Mouse (Mus musculus) embryonic facial prominence, embryonic 14.5 days (tissue): ENCODE measurements around the gene CN725425. TPM values are rescaled to one million over a fixed set of nuclear protein-coding genes. Genes with fewer than 3 reads are reported as not detected.

Experiments
- ATAC-seq: fragments of 200-750 bp; cut with Nextera tagmentation; 2 replicates; pipeline ENCODE4 v1.8.0; 2017; ENCODE audit warnings: low read depth, moderate number of reproducible peaks, moderate TSS enrichment
- DNase-seq: peaks from one replicate; pipeline ENCODE4 v3.0.0-alpha.2; 2015; ENCODE audit warnings: low spot score
- H3K27ac ChIP-seq: fragments of 300-500 bp; sonication (generic); replicated peaks from 2 replicates; pipeline ENCODE4 v1.5.1; 2014; ENCODE audit warnings: low read depth, mild to moderate bottlenecking, low read length, moderate library complexity
- H3K27me3 ChIP-seq: fragments of 300-500 bp; sonication (generic); replicated peaks from 2 replicates; pipeline ENCODE4 v1.6.1; 2014; ENCODE audit warnings: low read length; ENCODE audit not compliant: control insufficient read depth, insufficient read depth
- H3K36me3 ChIP-seq: fragments of 300-500 bp; sonication (generic); 2 replicates; pipeline ENCODE4 v1.6.1; 2014; ENCODE audit warnings: low read length, mixed read lengths; ENCODE audit not compliant: control insufficient read depth, insufficient read depth
- H3K4me1 ChIP-seq: fragments of 300-500 bp; sonication (generic); 2 replicates; pipeline ENCODE4 v1.6.1; 2014; ENCODE audit warnings: antibody characterized with exemption, low read length; ENCODE audit not compliant: control insufficient read depth, insufficient read depth
- H3K4me2 ChIP-seq: fragments of 300-500 bp; sonication (generic); 2 replicates; pipeline ENCODE4 v1.6.1; 2014; ENCODE audit warnings: low read depth, mild to moderate bottlenecking, low read length, moderate library complexity, mixed read lengths
- H3K4me3 ChIP-seq: fragments of 300-500 bp; sonication (generic); 2 replicates; pipeline ENCODE4 v1.5.1; 2014; ENCODE audit warnings: low read depth, mild to moderate bottlenecking, low read length
- H3K9ac ChIP-seq: fragments of 300-500 bp; sonication (generic); 2 replicates; pipeline ENCODE4 v1.6.1; 2014; ENCODE audit warnings: low read depth, mild to moderate bottlenecking, low read length, moderate library complexity, mixed read lengths
- H3K9me3 ChIP-seq: fragments of 300-500 bp; sonication (generic); 2 replicates; pipeline ENCODE4 v1.6.1; 2016; ENCODE audit warnings: low read length; ENCODE audit not compliant: control insufficient read depth
- WGBS: fragments of 180-500 bp; shearing (Covaris S2); extraction: QIAGEN DNeasy Blood & Tissue Kit; methylation state at CpG from one replicate; pipeline ENCODE4 v1.1.7; 2014; 5-methylcytosine and 5-hydroxymethylcytosine counted together
- polyA plus RNA-seq: library from polyadenylated mRNA; unstranded; fragments of >200 nt; fragmentation: Nextera tagmentation; extraction: Ambion mirVana; gene quantifications from 2 replicates; pipeline ENCODE4 v1.2.1, GENCODE M21; 2014

Gene CN725425
- polyA plus RNA-seq, 1 experiment from 2014 or later = not detected

- Histone ChIP-seq H3K9ac (no peak overlapping the region), H3K36me3 (no peaks in the 10 kb centered on the region), H3K4me2 (no peak overlapping the region), H3K4me3 (no peak overlapping the region), H3K27ac (no peak overlapping the region), H3K27me3 (no peaks in the 10 kb centered on the region), H3K9me3 (no peaks in the 10 kb centered on the region), H3K4me1 (no peaks in the 10 kb centered on the region)
- no peak for DNase-seq
- WGBS = 78% methylated on average over 9 of the region's 9 CpGs
- no peak for ATAC-seq
Measured at GRCm38 (mm10) chr15:91251544-91252408, 52.5 kb downstream of the CN725425 start.

- 50% methylated on average over 8 of the region's 8 CpGs for WGBS
- DNase-seq = no peak
Measured at GRCm38 (mm10) chr15:91252956-91253355, 53.7 kb downstream of the CN725425 start.

GRCm38 (mm10) chr15:91255308-91255707 is 56.0 kb downstream of the CN725425 start:
- H3K9ac ChIP-seq = no peak overlapping the region
- H3K9me3 ChIP-seq = no peaks in the 10 kb centered on the region
- no peak overlapping the region for H3K4me2 ChIP-seq
- H3K4me1 ChIP-seq = no peaks in the 10 kb centered on the region
- DNase-seq = no peak
- WGBS = 80% methylated on average over 2 of the region's 2 CpGs
- H3K27ac ChIP-seq = no peak overlapping the region
- no peaks in the 10 kb centered on the region for H3K27me3 ChIP-seq
- H3K36me3 ChIP-seq = no peaks in the 10 kb centered on the region
- H3K4me3 ChIP-seq = no peak overlapping the region
- ATAC-seq = no peak

More at GRCm38 (mm10) chr15:91252956-91253355, 53.7 kb downstream of the CN725425 start:
- Histone ChIP-seq H3K27me3 (no peaks in the 10 kb centered on the region), H3K27ac (no peak overlapping the region), H3K4me3 (no peak overlapping the region), H3K4me1 (no peaks in the 10 kb centered on the region), H3K9ac (no peak overlapping the region), H3K4me2 (no peak overlapping the region), H3K9me3 (no peaks in the 10 kb centered on the region), H3K36me3 (no peaks in the 10 kb centered on the region)
- no peak for ATAC-seq

GRCm38 (mm10) chr15:91257140-91257539 is 57.8 kb downstream of the CN725425 start:
- H3K36me3 ChIP-seq = no peaks in the 10 kb centered on the region
- H3K27me3 ChIP-seq = no peaks in the 10 kb centered on the region
- peak; percentile 59 for DNase-seq
- no peak overlapping the region for H3K4me3 ChIP-seq
- H3K4me1 ChIP-seq = no peaks in the 10 kb centered on the region
- no peak overlapping the region for H3K9ac ChIP-seq
- ATAC-seq = 0 out of 2 replicates have a peak, but pooled peaks have one; percentile 50
- WGBS = 48% methylated on average over 11 of the region's 11 CpGs
- no peak overlapping the region for H3K27ac ChIP-seq
- H3K9me3 ChIP-seq = no peaks in the 10 kb centered on the region
- H3K4me2 ChIP-seq = no peak overlapping the region

- Histone ChIP-seq H3K9ac (no peak overlapping the region), H3K27ac (no peak overlapping the region), H3K9me3 (no peaks in the 10 kb centered on the region), H3K27me3 (no peaks in the 10 kb centered on the region), H3K4me1 (no peaks in the 10 kb centered on the region), H3K4me3 (no peak overlapping the region), H3K4me2 (no peak overlapping the region), H3K36me3 (no peaks in the 10 kb centered on the region)
- DNase-seq (no peak), ATAC-seq (no peak)
- WGBS = 78% methylated on average over 5 of the region's 5 CpGs
Measured at GRCm38 (mm10) chr15:91260578-91260977, 61.3 kb downstream of the CN725425 start.

- no peaks in the 10 kb centered on the region for H3K9me3 ChIP-seq
- H3K4me2 ChIP-seq = no peak overlapping the region
- H3K27me3 ChIP-seq = no peaks in the 10 kb centered on the region
- H3K4me1 ChIP-seq = no peaks in the 10 kb centered on the region
- no peak overlapping the region for H3K9ac ChIP-seq
- H3K4me3 ChIP-seq = no peak overlapping the region
- no peaks in the 10 kb centered on the region for H3K36me3 ChIP-seq
- ATAC-seq = no peak
- H3K27ac ChIP-seq = no peak overlapping the region
- DNase-seq = no peak
- WGBS = 82% methylated on average over 1 of the region's 1 CpGs
Measured at GRCm38 (mm10) chr15:91263926-91264325, 64.6 kb downstream of the CN725425 start.

GRCm38 (mm10) chr15:91268532-91268931 is 69.2 kb downstream of the CN725425 start:
- no peak for DNase-seq
- Histone ChIP-seq H3K27ac (no peak overlapping the region), H3K4me1 (no peaks in the 10 kb centered on the region), H3K4me2 (no peak overlapping the region), H3K36me3 (no peaks in the 10 kb centered on the region), H3K9ac (no peak overlapping the region), H3K9me3 (no peaks in the 10 kb centered on the region), H3K4me3 (no peak overlapping the region), H3K27me3 (no peaks in the 10 kb centered on the region)
- no peak for ATAC-seq
- 82% methylated on average over 4 of the region's 4 CpGs for WGBS

- no peaks in the 10 kb centered on the region for H3K27me3 ChIP-seq
- DNase-seq (no peak), ATAC-seq (no peak)
- WGBS = 52% methylated on average over 3 of the region's 3 CpGs
- H3K4me2 ChIP-seq = no peak overlapping the region
- no peak overlapping the region for H3K27ac ChIP-seq
- no peaks in the 10 kb centered on the region for H3K36me3 ChIP-seq
- H3K9me3 ChIP-seq = no peaks in the 10 kb centered on the region
- no peak overlapping the region for H3K4me3 ChIP-seq
- H3K4me1 ChIP-seq = no peaks in the 10 kb centered on the region
- no peak overlapping the region for H3K9ac ChIP-seq
Measured at GRCm38 (mm10) chr15:91275961-91276360, 76.7 kb downstream of the CN725425 start.

- Histone ChIP-seq H3K9ac (no peak overlapping the region), H3K4me1 (no peaks in the 10 kb centered on the region), H3K27me3 (no peaks in the 10 kb centered on the region), H3K36me3 (no peaks in the 10 kb centered on the region), H3K9me3 (no peaks in the 10 kb centered on the region), H3K4me2 (no peak overlapping the region), H3K27ac (no peak overlapping the region), H3K4me3 (no peak overlapping the region)
- no peak for ATAC-seq
- 96% methylated on average over 5 of the region's 5 CpGs for WGBS
- DNase-seq = no peak
Measured at GRCm38 (mm10) chr15:91279571-91279970, 80.3 kb downstream of the CN725425 start.
